Mouse (Mus musculus) myocyte (in vitro differentiated cells): ENCODE data around the gene Pax4. TPM values are rescaled to one million over a fixed set of nuclear protein-coding genes. Genes with fewer than 3 reads are reported as not detected.

Experiments used
- H3K27me3 ChIP-seq: one replicate; pipeline ENCODE4 v1.6.1; 2011; ENCODE audit not compliant: control insufficient read depth, insufficient read depth, insufficient read length
- H3K36me3 ChIP-seq: one replicate; pipeline ENCODE4 v1.6.1; 2011; ENCODE audit not compliant: control insufficient read depth, insufficient read depth
- H3K4me2 ChIP-seq: one replicate; pipeline ENCODE4 v1.6.1; 2011; ENCODE audit warnings: low read depth, control low read depth
- H3K4me3 ChIP-seq: one replicate; pipeline ENCODE4 v1.5.1; 2011; ENCODE audit warnings: mild to moderate bottlenecking, control low read depth, moderate library complexity
- H3K79me2 ChIP-seq: one replicate; pipeline ENCODE4 v1.6.1; 2011; ENCODE audit not compliant: control insufficient read depth, insufficient read depth
- H3ac ChIP-seq: one replicate; pipeline ENCODE4 v1.6.1; 2011; ENCODE audit not compliant: control insufficient read depth, insufficient read length
- CEBPB ChIP-seq: IDR thresholded peaks from 2 replicates; pipeline ENCODE4 v1.6.1; 2011; ENCODE audit warnings: mild to moderate bottlenecking, moderate library complexity; ENCODE audit not compliant: poor library complexity, insufficient read depth, severe bottlenecking
- E2F4 ChIP-seq: IDR thresholded peaks from one replicate; pipeline ENCODE4 v1.6.1; 2011; ENCODE audit warnings: mild to moderate bottlenecking, control low read depth, moderate library complexity; ENCODE audit not compliant: insufficient read depth
- MAX ChIP-seq: IDR thresholded peaks from one replicate; pipeline ENCODE4 v1.6.1; 2011; ENCODE audit warnings: low read depth, mild to moderate bottlenecking, control low read depth
- MYOD1 ChIP-seq, 3 experiments: IDR thresholded peaks; one replicate each; pipeline ENCODE4 v1.6.1; 2011; ENCODE audit warnings: control low read depth in 2 of 3, low read depth in 2 of 3, mild to moderate bottlenecking in 2 of 3, moderate library complexity in 1 of 3; ENCODE audit not compliant: insufficient read length in 2 of 3, control insufficient read depth in 1 of 3
- MYOG ChIP-seq, 3 experiments: IDR thresholded peaks; one replicate each; pipeline ENCODE4 v1.6.1; 2011; ENCODE audit warnings: control low read depth in 2 of 3, low read depth in 2 of 3, mild to moderate bottlenecking in 2 of 3; ENCODE audit not compliant: insufficient read length in 2 of 3, control insufficient read depth in 1 of 3, insufficient read depth in 1 of 3
- POLR2A ChIP-seq: IDR thresholded peaks from one replicate; pipeline ENCODE4 v1.6.1; 2011; ENCODE audit warnings: low read depth, mild to moderate bottlenecking, control low read depth, moderate library complexity; ENCODE audit not compliant: insufficient read length
- POLR2AphosphoS2 ChIP-seq: IDR thresholded peaks from one replicate; pipeline ENCODE4 v1.6.1; 2011; ENCODE audit warnings: low read depth, control low read depth; ENCODE audit not compliant: insufficient read length
- REST ChIP-seq: IDR thresholded peaks from one replicate; pipeline ENCODE4 v1.6.1; 2011; ENCODE audit warnings: mild to moderate bottlenecking, control low read depth, moderate library complexity; ENCODE audit not compliant: insufficient read depth, insufficient read length
- SRF ChIP-seq: IDR thresholded peaks from one replicate; pipeline ENCODE4 v1.6.1; 2011; ENCODE audit warnings: low read depth; ENCODE audit not compliant: control insufficient read depth, insufficient read length
- TCF12 ChIP-seq: IDR thresholded peaks from one replicate; pipeline ENCODE4 v1.6.1; 2011; ENCODE audit warnings: mild to moderate bottlenecking, control low read depth; ENCODE audit not compliant: poor library complexity, insufficient read depth, severe bottlenecking
- TCF3 ChIP-seq: IDR thresholded peaks from one replicate; pipeline ENCODE4 v1.6.1; 2011; ENCODE audit warnings: low read depth, control low read depth; ENCODE audit not compliant: insufficient read length
- USF1 ChIP-seq: IDR thresholded peaks from one replicate; pipeline ENCODE4 v1.6.1; 2011; ENCODE audit warnings: low read depth, mild to moderate bottlenecking, control low read depth, moderate library complexity
- polyA plus RNA-seq: library from polyadenylated mRNA; unstranded; fragments of >200 nt; fragmentation: generic; extraction: Trizol; gene quantifications from one replicate; pipeline ENCODE4 v1.2.1, GENCODE M21; 2012; ENCODE audit warnings: missing spikeins

The Pax4 gene
- polyA plus RNA-seq = not detected

- Histone ChIP-seq H3ac (no peak within 1 kb of the TSS), H3K4me2 (no peak within 1 kb of the TSS), H3K27me3 (peaks cover 61% of the 10 kb centered on the region), H3K4me3 (no peak within 1 kb of the TSS), H3K36me3 (no peaks in the 10 kb centered on the region), H3K79me2 (no peaks in the 10 kb centered on the region)
- TF ChIP-seq MAX (no peak), TCF3 (no peak), POLR2A (no peak), REST (no peak), E2F4 (no peak), MYOG (IDR thresholded peaks at IDR 0.05; ENCODE audit: control insufficient read depth in 1 of 3, insufficient read depth in 1 of 3, insufficient read length in 2 of 3, low read depth in 2 of 3) (no peak), POLR2AphosphoS2 (no peak), TCF12 (no peak), USF1 (no peak), MYOD1 (IDR thresholded peaks at IDR 0.05; ENCODE audit: control insufficient read depth in 1 of 3, insufficient read length in 2 of 3, low read depth in 2 of 3) (no peak), SRF (no peak), CEBPB (no peak)
Measured at GRCm38 (mm10) chr6:28449253-28449652, at the start of gene Pax4. Gene Pax4, minus strand, starts transcription at chr6:28449353.

DNA sequence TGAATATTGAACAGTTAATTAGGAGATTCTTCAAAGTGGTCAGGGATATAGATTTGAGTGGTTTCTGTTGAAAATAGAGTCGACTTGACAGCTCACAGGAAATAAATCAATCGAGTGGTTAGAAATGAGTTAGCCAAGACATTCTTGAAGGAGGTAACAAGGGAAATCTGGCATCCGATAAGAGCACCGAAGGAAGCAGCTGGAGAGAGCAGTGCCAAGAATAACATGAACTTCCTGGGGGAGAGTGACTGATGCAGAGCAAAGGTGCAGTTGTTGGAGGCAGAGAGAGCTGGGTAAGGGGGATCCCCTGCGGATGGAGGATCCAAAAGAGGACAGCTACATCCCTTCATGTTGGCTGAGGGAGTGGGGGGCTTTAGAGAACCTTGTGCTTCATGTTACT lies 48.7 kb upstream of the Pax4 start:
- Histone ChIP-seq H3ac (no peak overlapping the region), H3K4me2 (peak overlapping the region; percentile 59), H3K79me2 (peaks cover 79% of the 10 kb centered on the region), H3K36me3 (peaks cover 15% of the 10 kb centered on the region), H3K4me3 (no peak overlapping the region), H3K27me3 (no peaks in the 10 kb centered on the region)
- TF ChIP-seq CEBPB = no peak
- peak in 2 of 3 experiments; percentile 43 to 69 for TF ChIP-seq MYOG (IDR thresholded peaks at IDR 0.05; ENCODE audit: control insufficient read depth in 1 of 3, insufficient read depth in 1 of 3, insufficient read length in 2 of 3, low read depth in 2 of 3)
- no peak for TF ChIP-seq USF1
- TF ChIP-seq POLR2A = no peak
- peak; percentile 65 for TF ChIP-seq TCF12
- TF ChIP-seq MYOD1 (IDR thresholded peaks at IDR 0.05; ENCODE audit: control insufficient read depth in 1 of 3, insufficient read length in 2 of 3, low read depth in 2 of 3) = peak; percentile 11 to 79 (median 60)

- Histone ChIP-seq H3ac (no peak overlapping the region), H3K36me3 (peaks cover 12% of the 10 kb centered on the region), H3K79me2 (peaks cover 92% of the 10 kb centered on the region), H3K4me3 (no peak overlapping the region), H3K4me2 (no peak overlapping the region), H3K27me3 (no peaks in the 10 kb centered on the region)
- no peak for TF ChIP-seq POLR2A
- no peak for TF ChIP-seq TCF12
- TF ChIP-seq CEBPB = no peak
- TF ChIP-seq POLR2AphosphoS2 = no peak
- TF ChIP-seq USF1 = no peak
- TF ChIP-seq SRF = no peak
- TF ChIP-seq MYOG (IDR thresholded peaks at IDR 0.05; ENCODE audit: control insufficient read depth in 1 of 3, insufficient read depth in 1 of 3, insufficient read length in 2 of 3, low read depth in 2 of 3) = no peak
- no peak for TF ChIP-seq TCF3
- TF ChIP-seq MYOD1 (IDR thresholded peaks at IDR 0.05; ENCODE audit: control insufficient read depth in 1 of 3, insufficient read length in 2 of 3, low read depth in 2 of 3) = no peak
- no peak for TF ChIP-seq E2F4
Measured at GRCm38 (mm10) chr6:28491198-28491597, 42.0 kb upstream of the Pax4 start.

DNA sequence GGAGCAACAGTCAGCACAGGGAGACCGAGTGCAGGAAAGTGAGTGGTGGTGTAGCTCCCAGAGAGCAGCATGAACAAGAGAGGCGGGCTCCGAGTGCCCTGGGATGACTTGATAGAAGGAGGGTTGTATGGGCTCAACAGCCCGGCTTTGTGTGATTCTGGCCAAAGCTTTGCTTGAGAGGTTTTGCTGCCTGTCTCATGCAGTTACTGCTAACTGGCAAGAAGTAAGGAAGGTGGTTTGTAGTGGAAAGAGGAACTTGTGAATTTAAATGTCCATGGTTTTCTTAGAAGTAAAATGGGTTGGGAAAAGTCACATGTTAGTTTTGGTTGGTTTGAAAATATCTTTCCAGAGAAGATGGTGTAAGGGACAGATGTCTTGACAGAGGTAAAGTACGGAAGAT lies 41.5 kb upstream of the Pax4 start:
- TF ChIP-seq E2F4 (no peak), POLR2AphosphoS2 (no peak), USF1 (no peak), MYOD1 (IDR thresholded peaks at IDR 0.05; ENCODE audit: control insufficient read depth in 1 of 3, insufficient read length in 2 of 3, low read depth in 2 of 3) (no peak), CEBPB (no peak), REST (no peak), SRF (no peak), MAX (no peak)
- Histone ChIP-seq H3K4me2 (no peak overlapping the region), H3ac (no peak overlapping the region), H3K79me2 (peaks cover 93% of the 10 kb centered on the region), H3K36me3 (peaks cover 12% of the 10 kb centered on the region), H3K27me3 (no peaks in the 10 kb centered on the region), H3K4me3 (no peak overlapping the region)

DNA sequence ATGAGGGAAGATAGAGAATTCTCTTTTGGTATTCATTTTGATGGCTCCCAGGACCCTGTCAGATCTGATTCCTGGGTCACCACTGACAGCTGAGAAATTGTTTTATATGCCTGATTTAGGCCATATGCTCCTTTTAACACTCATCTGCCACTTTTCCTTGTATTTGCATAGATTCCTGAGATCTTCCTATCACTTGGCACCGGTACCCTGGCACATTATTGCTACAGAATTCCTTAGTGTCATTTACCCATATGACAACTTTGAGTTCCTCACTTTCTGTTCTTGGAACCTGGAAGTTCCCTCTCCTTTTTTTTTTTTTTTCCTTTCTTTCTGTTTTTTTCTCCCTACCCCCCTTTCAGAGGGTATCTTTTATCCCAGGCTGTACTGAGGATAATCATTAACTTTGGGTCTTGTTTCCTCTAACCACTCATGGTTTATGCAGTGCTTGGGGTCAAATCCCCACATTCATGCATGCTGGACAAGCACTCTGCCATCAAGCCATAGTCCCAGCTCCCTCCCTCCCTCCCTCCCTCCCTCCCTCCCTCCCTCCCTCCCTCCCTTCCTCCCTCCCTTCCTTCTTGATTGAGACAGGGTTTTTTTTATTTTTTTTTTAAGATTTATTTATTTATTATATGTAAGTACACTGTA lies 39.2 kb upstream of the Pax4 start:
- Histone ChIP-seq H3ac (no peak overlapping the region), H3K36me3 (peaks cover 12% of the 10 kb centered on the region), H3K4me3 (no peak overlapping the region), H3K79me2 (peaks cover 99% of the 10 kb centered on the region), H3K4me2 (no peak overlapping the region), H3K27me3 (no peaks in the 10 kb centered on the region)
- TF ChIP-seq SRF = no peak
- no peak for TF ChIP-seq TCF3
- TF ChIP-seq TCF12 = no peak
- TF ChIP-seq E2F4 = no peak
